Mouse (Mus musculus): ENCODE data around the gene Lgals12.

- TF ChIP-seq REST (IDR thresholded peaks at IDR 0.05; ENCODE audit: insufficient read depth, insufficient read length), result no peak
- no peak for TF ChIP-seq E2F4 (IDR thresholded peaks at IDR 0.05; ENCODE audit: insufficient read depth)
- no peak for TF ChIP-seq POLR2A (IDR thresholded peaks at IDR 0.05; ENCODE audit: insufficient read length, low read depth)
- no peak for TF ChIP-seq MAX (IDR thresholded peaks at IDR 0.05; ENCODE audit: low read depth)
- no peak for TF ChIP-seq USF1 (IDR thresholded peaks at IDR 0.05; ENCODE audit: low read depth)
These were observed 54.7 kb downstream of the Lgals12 start for GRCm38 (mm10) chr19:7552301-7552673.

All from myocyte (in vitro differentiated cells).